Mouse (Mus musculus) lung, postnatal 14 days (tissue): ENCODE data around the gene Gm11238.
A peak's percentile ranks its signal among the peaks of the same experiment; 100 is the strongest.
"Not testable (repeated sequence)": the region's sequence is repeated elsewhere in the genome, so short reads cannot be mapped to it uniquely, and the experiment has no call there.

ENCODE experiments used
- DNase-seq: peaks from one replicate; pipeline ENCODE4 v3.0.0; 2021

Gene Gm11238

GRCm38 (mm10) chr4:73607581-73607980 lies at the start of gene Gm11238:
Gene Gm11238, plus strand, starts transcription at chr4:73607881.
- not testable (repeated sequence) for DNase-seq

- no peak for DNase-seq
Measured at GRCm38 (mm10) chr4:73599248-73599647, 8.4 kb upstream of the Gm11238 start.

GRCm38 (mm10) chr4:73622684-73623083 lies 15.0 kb downstream of the Gm11238 start, which contains the start of gene Gm11237:
Gene Gm11237, plus strand, starts transcription at chr4:73622984.
- not testable (repeated sequence) for DNase-seq

- DNase-seq: not testable (repeated sequence)
Measured at GRCm38 (mm10) chr4:73637821-73638220, 30.1 kb downstream of the Gm11238 start, which contains the start of gene Gm11236. Gene Gm11236, plus strand, starts transcription at chr4:73638121.

GRCm38 (mm10) chr4:73661864-73662263 lies 54.2 kb downstream of the Gm11238 start:
- DNase-seq: peak; percentile 0

- DNase-seq: not testable (repeated sequence)
Measured at GRCm38 (mm10) chr4:73668054-73668453, 60.4 kb downstream of the Gm11238 start, which contains the start of gene Gm11239. Gene Gm11239, plus strand, starts transcription at chr4:73668354.

GRCm38 (mm10) chr4:73683216-73683615 lies 75.5 kb downstream of the Gm11238 start, which contains the start of gene Gm428:
Gene Gm428, plus strand, starts transcription at chr4:73683516.
- not testable (repeated sequence) for DNase-seq
